Mouse (Mus musculus) Patski (cell line): ENCODE measurements at regions not wholly inside any gene's neighbourhood (a gene's known extent, or its start where the extent isn't known, plus 50 kb on each side); places are given as distances from the start of the nearest gene placed in this dataset.
A peak's percentile ranks its signal among the peaks of the same experiment; 100 is the strongest.

Experiments
- ATAC-seq: fragments of 100-300 bp; one replicate; pipeline ENCODE4 v1.8.0; 2021
- CTCF ChIA-PET: fragments of 350-600 bp; sonication (Branson Sonifier 250); formaldehyde crosslinking; loops from one replicate; lab custom pipeline; 2022; ENCODE audit warnings: inconsistent platforms; lab: Charles Lee
- POLR2A ChIA-PET: fragments of 350-600 bp; sonication (Branson Sonifier 250); formaldehyde crosslinking; loops from one replicate; lab custom pipeline; 2022; ENCODE audit warnings: antibody characterized with exemption, inconsistent platforms; lab: Charles Lee
- DNase-seq: peaks from one replicate; pipeline ENCODE4 v3.0.0-alpha.2; 2011; ENCODE audit warnings: low read depth, low spot score
- H3K27me3 ChIP-seq: fragments of 371-371 bp; one replicate; pipeline ENCODE4 v1.5.1; 2021
- CTCF ChIP-seq: fragments of 100-300 bp; IDR thresholded peaks from one replicate; pipeline ENCODE4 v1.5.1; 2021
- in situ Hi-C: fragments of 300-500 bp; cut with MboI; formaldehyde crosslinking; loops from 3 replicates; pipeline ENCODE4 v1.11.1; 2018; ENCODE audit warnings: low pct_unique_long_range_greater_than_20kb, mixed read lengths

- TF ChIP-seq CTCF = no peak
- POLR2A ChIA-PET = no interaction called here
- DNase-seq = no peak
- peaks cover 6% of the 10 kb centered on the region for H3K27me3 ChIP-seq
- CTCF ChIA-PET = no interaction called here
- in situ Hi-C loops = no loop called here
- ATAC-seq = no peak
Measured at GRCm38 (mm10) chr14:24827381-24828031, 340.6 kb downstream of the Rps24 start.

- no peak for TF ChIP-seq CTCF
- ChIA-PET POLR2A (no interaction called here), CTCF (interaction anchor here (1.4 kb wide), 1 partner anchor 10 kb away, joined by 4 read pairs; no protein-coding TSS in a partner anchor)
- no peak for DNase-seq
- in situ Hi-C loops = no loop called here
- ATAC-seq = no peak
- H3K27me3 ChIP-seq = peaks cover 6% of the 10 kb centered on the region
Measured at GRCm38 (mm10) chr14:24829001-24829400, 342.1 kb downstream of the Rps24 start.

GRCm38 (mm10) chr14:24833211-24833610, 346.3 kb downstream of the Rps24 start:
- H3K27me3 ChIP-seq = peaks cover 6% of the 10 kb centered on the region
- DNase-seq (no peak), ATAC-seq (no peak)
- CTCF ChIA-PET = no interaction called here
- TF ChIP-seq CTCF = no peak
- POLR2A ChIA-PET = no interaction called here
- in situ Hi-C loops = no loop called here

- TF ChIP-seq CTCF = no peak
- DNase-seq (no peak), ATAC-seq (no peak)
- ChIA-PET CTCF (interaction anchor here (1.0 to 1.6 kb wide), 2 partner anchors 9 to 34 kb away, joined by 3 to 4 read pairs; no protein-coding TSS in a partner anchor), POLR2A (interaction anchor here (1.0 kb wide), 1 partner anchor 60 kb away, joined by 3 read pairs; no protein-coding TSS in a partner anchor)
- no peaks in the 10 kb centered on the region for H3K27me3 ChIP-seq
- in situ Hi-C loops = no loop called here
Measured at GRCm38 (mm10) chr14:24838219-24838618, 351.3 kb downstream of the Rps24 start.

- CTCF ChIA-PET = interaction anchor here (1.0 to 1.6 kb wide), 2 partner anchors 10 to 35 kb away, joined by 3 to 4 read pairs; no protein-coding TSS in a partner anchor
- POLR2A ChIA-PET = interaction anchor here (1.0 kb wide), 1 partner anchor 61 kb away, joined by 3 read pairs; no protein-coding TSS in a partner anchor
- H3K27me3 ChIP-seq = no peaks in the 10 kb centered on the region
- DNase-seq (peak; percentile 44), ATAC-seq (no peak)
- in situ Hi-C loops = no loop called here
- no peak for TF ChIP-seq CTCF
Measured at GRCm38 (mm10) chr14:24839056-24839455, 352.1 kb downstream of the Rps24 start.

- no peaks in the 10 kb centered on the region for H3K27me3 ChIP-seq
- in situ Hi-C loops = no loop called here
- no peak for TF ChIP-seq CTCF
- DNase-seq (no peak), ATAC-seq (no peak)
- CTCF ChIA-PET = no interaction called here
- POLR2A ChIA-PET = no interaction called here
Measured at GRCm38 (mm10) chr14:24841715-24842496, 355.0 kb downstream of the Rps24 start.

- no peaks in the 10 kb centered on the region for H3K27me3 ChIP-seq
- ChIA-PET POLR2A (no interaction called here), CTCF (no interaction called here)
- no peak for DNase-seq
- no peak for ATAC-seq
- in situ Hi-C loops = no loop called here
- no peak for TF ChIP-seq CTCF
Measured at GRCm38 (mm10) chr14:24843626-24844025, 356.7 kb downstream of the Rps24 start.

GRCm38 (mm10) chr14:24850491-24850890, 363.6 kb downstream of the Rps24 start:
- POLR2A ChIA-PET = no interaction called here
- DNase-seq (no peak), ATAC-seq (no peak)
- in situ Hi-C loops = no loop called here
- no peaks in the 10 kb centered on the region for H3K27me3 ChIP-seq
- no peak for TF ChIP-seq CTCF
- CTCF ChIA-PET = no interaction called here

- in situ Hi-C loops = no loop called here
- no peak for TF ChIP-seq CTCF
- DNase-seq (no peak), ATAC-seq (no peak)
- no peaks in the 10 kb centered on the region for H3K27me3 ChIP-seq
- ChIA-PET CTCF (interaction anchor here (1.6 kb wide), 1 partner anchor 9 kb away, joined by 3 read pairs; no protein-coding TSS in a partner anchor), POLR2A (no interaction called here)
Measured at GRCm38 (mm10) chr14:24854459-24854858, 367.5 kb downstream of the Rps24 start.

GRCm38 (mm10) chr14:24862171-24862570, 375.2 kb downstream of the Rps24 start:
- ATAC-seq (no peak), DNase-seq (no peak)
- no peaks in the 10 kb centered on the region for H3K27me3 ChIP-seq
- ChIA-PET POLR2A (no interaction called here), CTCF (interaction anchor here (1.8 kb wide), 1 partner anchor 9 kb away, joined by 5 read pairs; no protein-coding TSS in a partner anchor)
- no peak for TF ChIP-seq CTCF
- in situ Hi-C loops = no loop called here

GRCm38 (mm10) chr14:24862661-24863060, 375.7 kb downstream of the Rps24 start:
- DNase-seq (no peak), ATAC-seq (no peak)
- ChIA-PET CTCF (interaction anchor here (1.8 kb wide), 1 partner anchor 8 kb away, joined by 5 read pairs; no protein-coding TSS in a partner anchor), POLR2A (no interaction called here)
- TF ChIP-seq CTCF = no peak
- in situ Hi-C loops = no loop called here
- H3K27me3 ChIP-seq = no peaks in the 10 kb centered on the region
